Mouse (Mus musculus) heart, adult 2 months (tissue): Measurements from ENCODE around the gene Zfp950.

Experiments
- CTCF ChIP-seq: fragments of 200-600 bp; IDR thresholded peaks from 2 replicates; pipeline ENCODE4 v1.8.1; 2022; ENCODE audit warnings: antibody characterized with exemption, mild to moderate bottlenecking, moderate library complexity
- POLR2A ChIP-seq: fragments of 200-500 bp; IDR thresholded peaks from 2 replicates; pipeline ENCODE4 v1.6.1; 2011; ENCODE audit warnings: mild to moderate bottlenecking, low read depth, low read length, control low read depth; ENCODE audit not compliant: insufficient read depth

GRCm38 (mm10) chr19:61175756-61176324, 35.2 kb upstream of the Zfp950 start, which contains the start of gene Gm7102:
- no peak for TF ChIP-seq CTCF
- TF ChIP-seq POLR2A, result no peak
